In genomic region chr12:69131981-69132380, GRCm38 (mm10) we compare ENCODE assay signal across 8 mouse cellular contexts. TPM values are rescaled to one million over a fixed set of nuclear protein-coding genes. Genes with fewer than 3 reads are reported as not detected.
DNase-seq lines count a peak whose midpoint lies in the region; ATAC-seq and TF ChIP-seq lines count a peak whose summit lies in the region.

No protein-coding gene starts in this region.

- H3K36me3 ChIP-seq in testis, adult 2 months (ENCODE audit: control insufficient read depth, insufficient read depth, low read length), result no peaks in the 10 kb centered on the region
- H3K36me3 ChIP-seq in embryonic facial prominence, embryonic 11.5 days (replicated peaks; ENCODE audit: control insufficient read depth, insufficient read depth, low read depth, low read length), result no peaks in the 10 kb centered on the region
- no peaks in the 10 kb centered on the region for H3K36me3 ChIP-seq in splenic B cell, adult 2 months (ENCODE audit: control insufficient read depth, insufficient read depth, low read length, poor library complexity, severe bottlenecking)

- H3K4me2 ChIP-seq in embryonic facial prominence, embryonic 11.5 days (ENCODE audit: low read depth, low read length), result no peak overlapping the region

- peak; percentile 55; the same call in 1 of the 2 replicates for TF ChIP-seq CTCF in testis, adult 2 months (IDR thresholded peaks at IDR 0.05; ENCODE audit: control insufficient read depth, insufficient read depth, insufficient replicate concordance, low read depth, low read length)
- TF ChIP-seq CTCF in layer of hippocampus, adult 2 months (conservative IDR thresholded peaks at IDR 0.05), result peak; percentile 92

- no peak overlapping the region for H3K9ac ChIP-seq in embryonic facial prominence, embryonic 11.5 days (replicated peaks; ENCODE audit: low read length)

- H3K9me3 ChIP-seq in embryonic facial prominence, embryonic 11.5 days (replicated peaks; ENCODE audit: control insufficient read depth, low read length), result no peaks in the 10 kb centered on the region

- no peak for TF ChIP-seq POLR2A in testis, adult 2 months (IDR thresholded peaks at IDR 0.05; ENCODE audit: control insufficient read depth, low read depth, low read length)

- H3K4me1 ChIP-seq in testis, adult 2 months (ENCODE audit: control insufficient read depth, insufficient read depth, low read length), result peaks cover 5% of the 10 kb centered on the region; the same call in 1 of the 2 replicates
- H3K4me1 ChIP-seq in embryonic facial prominence, embryonic 11.5 days (ENCODE audit: control insufficient read depth, insufficient read depth, low read length), result no peaks in the 10 kb centered on the region

- ATAC-seq in embryonic facial prominence, embryonic 11.5 days (replicated peaks; ENCODE audit: insufficient number of reproducible peaks, low FRiP score, low TSS enrichment, low read depth), result no peak
- peak; percentile 69 for ATAC-seq in megakaryocyte, adult 5-6 weeks (ENCODE audit: poor library complexity, severe bottlenecking)

- no peaks in the 10 kb centered on the region for H3K27me3 ChIP-seq in testis, adult 2 months (ENCODE audit: control insufficient read depth, insufficient read depth, low read length)
- H3K27me3 ChIP-seq in embryonic facial prominence, embryonic 11.5 days (ENCODE audit: control insufficient read depth, insufficient read depth, low read length), result no peaks in the 10 kb centered on the region
- H3K27me3 ChIP-seq in splenic B cell, adult 2 months (ENCODE audit: control insufficient read depth, insufficient read depth, low read length, poor library complexity, severe bottlenecking), result no peaks in the 10 kb centered on the region

- H3K27ac ChIP-seq in testis, adult 2 months (ENCODE audit: control insufficient read depth, insufficient read depth, low read depth, low read length), result no peak overlapping the region
- H3K27ac ChIP-seq in embryonic facial prominence, embryonic 11.5 days (replicated peaks; ENCODE audit: low read depth, low read length), result no peak overlapping the region
- H3K27ac ChIP-seq in layer of hippocampus, adult 2 months, result no peak overlapping the region

- 10% methylated on average over 10 of the region's 10 CpGs for WGBS in embryonic facial prominence, embryonic 11.5 days

- H3K4me3 ChIP-seq in testis, adult 2 months (ENCODE audit: control insufficient read depth, low read depth, low read length), result no peak overlapping the region; the same call in none of the 2 replicates
- no peak overlapping the region for H3K4me3 ChIP-seq in embryonic facial prominence, embryonic 11.5 days (ENCODE audit: low read depth, low read length)
- no peak overlapping the region for H3K4me3 ChIP-seq in layer of hippocampus, adult 2 months

- peak; percentile 5 for DNase-seq in cerebellum, adult 11 months
- DNase-seq in cerebellum, adult 9-11 months, result no peak
- DNase-seq in testis, postnatal 14 days (ENCODE audit: low spot score), result no peak
- DNase-seq in embryonic facial prominence, embryonic 11.5 days (ENCODE audit: low spot score), result peak; percentile 65
- peak; percentile 18 to 51 for DNase-seq in layer of hippocampus, adult 2 months (ENCODE audit: low spot score in 2 of 2)
- DNase-seq in splenic B cell, adult 2 months (ENCODE audit: low read depth, low spot score), result peak; percentile 52

RNA-seq across cellular contexts. Expression of gene Rps29, which starts 27.0 kb away (rescaled TPM):
- polyA plus RNA-seq in testis, adult 2 months (2012; rRNA removed), result 1,043 and 1,232 TPM in 2 replicates
- polyA plus RNA-seq in embryonic facial prominence, embryonic 11.5 days (2014; fragmentation: Nextera tagmentation; extraction: Ambion mirVana), result 1,323 and 1,416 TPM in 2 replicates
- total RNA-seq in layer of hippocampus, adult 2 months (2021), result 1,000 to 10,000 TPM; 1,229 to 1,249 TPM
- 1,804 and 2,132 TPM in 2 replicates for total RNA-seq in megakaryocyte, adult 5-6 weeks (2015)
- total RNA-seq in megakaryocyte, adult 5-6 weeks (2017), result 1,670 and 2,037 TPM in 2 replicates

RNA-seq across cellular contexts. Expression of gene Lrr1, which starts 36.6 kb away (rescaled TPM):
- 2.3 and 3.3 TPM in 2 replicates for polyA plus RNA-seq in testis, adult 2 months (2012; rRNA removed)
- 26.4 and 33.6 TPM in 2 replicates for polyA plus RNA-seq in embryonic facial prominence, embryonic 11.5 days (2014; fragmentation: Nextera tagmentation; extraction: Ambion mirVana)
- total RNA-seq in layer of hippocampus, adult 2 months (2021), result not detected
- total RNA-seq in megakaryocyte, adult 5-6 weeks (2015), result 23.3 and 27.6 TPM in 2 replicates
- 13.3 and 13.7 TPM in 2 replicates for total RNA-seq in megakaryocyte, adult 5-6 weeks (2017)

RNA-seq across cellular contexts. Expression of gene Rpl36al, which starts 51.9 kb away (rescaled TPM):
- 144 and 183 TPM in 2 replicates for polyA plus RNA-seq in testis, adult 2 months (2012; rRNA removed)
- 503 and 536 TPM in 2 replicates for polyA plus RNA-seq in embryonic facial prominence, embryonic 11.5 days (2014; fragmentation: Nextera tagmentation; extraction: Ambion mirVana)
- total RNA-seq in layer of hippocampus, adult 2 months (2021), result 100 to 1,000 TPM; 184 to 187 TPM
- 691 and 759 TPM in 2 replicates for total RNA-seq in megakaryocyte, adult 5-6 weeks (2015)
- 982 and 1,157 TPM in 2 replicates for total RNA-seq in megakaryocyte, adult 5-6 weeks (2017)

RNA-seq across cellular contexts. Expression of gene Mgat2, which starts 52.0 kb away (rescaled TPM):
- polyA plus RNA-seq in testis, adult 2 months (2012; rRNA removed), result 10.2 and 12.0 TPM in 2 replicates
- 37.7 and 39.5 TPM in 2 replicates for polyA plus RNA-seq in embryonic facial prominence, embryonic 11.5 days (2014; fragmentation: Nextera tagmentation; extraction: Ambion mirVana)
- total RNA-seq in layer of hippocampus, adult 2 months (2021), result 10 to 100 TPM; 25.6 to 28.2 TPM
- 82.9 and 91.6 TPM in 2 replicates for total RNA-seq in megakaryocyte, adult 5-6 weeks (2015)
- total RNA-seq in megakaryocyte, adult 5-6 weeks (2017), result 89.3 and 91.9 TPM in 2 replicates

Comparison
In these comparisons a context has a peak if more than half of its experiments do, and no peak if none do; other contexts are left out.
1. DNase-seq: peak in cerebellum, adult 11 months (single experiment), embryonic facial prominence, embryonic 11.5 days (single experiment), layer of hippocampus, adult 2 months (2 of 2) and splenic B cell, adult 2 months (single experiment); none in cerebellum, adult 9-11 months (single experiment) and testis, postnatal 14 days (single experiment).
2. RNA of gene Lrr1, which starts 36.6 kb away (total RNA-seq): 13.3 to 27.6 TPM in megakaryocyte, adult 5-6 weeks; not detected in layer of hippocampus, adult 2 months; every median in the first group is over 10 times any median in the second.